Mouse (Mus musculus): ENCODE results near the gene Phf23.

Gene Phf23

DNA sequence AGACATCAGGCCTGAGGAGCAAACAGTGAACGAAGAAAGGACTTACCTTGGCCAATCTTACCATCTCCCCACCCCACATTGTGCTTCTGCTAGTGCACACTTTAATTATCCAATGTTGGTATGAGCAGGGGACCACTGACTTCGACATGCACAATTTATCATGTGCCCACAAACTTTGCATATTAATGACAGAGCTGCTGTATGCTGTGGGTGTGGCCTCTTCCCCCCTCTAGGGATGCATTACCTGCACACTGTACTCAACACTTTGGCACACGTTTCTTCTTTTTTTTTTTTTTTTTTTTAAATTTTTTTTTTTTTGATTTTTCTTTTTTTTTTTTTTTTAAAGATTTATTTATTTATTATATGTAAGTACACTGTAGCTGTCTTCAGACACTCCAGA lies 24.8 kb upstream of the Phf23 start:
- no peak for DNase-seq (ENCODE audit: low read depth, low spot score)

DNA sequence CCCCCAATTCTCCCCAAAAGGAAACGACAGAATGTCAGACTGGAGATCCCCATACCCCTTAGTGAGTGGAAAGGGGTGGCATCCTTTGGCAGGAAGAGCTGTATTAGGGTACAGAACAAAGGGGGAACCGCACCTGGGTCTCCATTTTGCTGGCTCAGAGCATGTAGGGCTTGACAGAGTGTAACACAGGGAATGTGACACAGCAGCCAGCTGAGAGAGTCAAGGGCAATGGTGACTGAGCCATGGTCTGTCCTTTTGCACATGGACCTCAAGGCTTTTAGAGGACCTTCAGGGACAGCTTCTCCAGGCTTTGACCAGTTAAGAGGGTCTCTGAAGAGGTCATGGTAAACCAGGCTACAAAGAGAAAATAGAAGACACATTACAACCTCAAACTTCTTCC lies 20.7 kb upstream of the Phf23 start:
- DNase-seq (ENCODE audit: low read depth, low spot score): no peak

DNA sequence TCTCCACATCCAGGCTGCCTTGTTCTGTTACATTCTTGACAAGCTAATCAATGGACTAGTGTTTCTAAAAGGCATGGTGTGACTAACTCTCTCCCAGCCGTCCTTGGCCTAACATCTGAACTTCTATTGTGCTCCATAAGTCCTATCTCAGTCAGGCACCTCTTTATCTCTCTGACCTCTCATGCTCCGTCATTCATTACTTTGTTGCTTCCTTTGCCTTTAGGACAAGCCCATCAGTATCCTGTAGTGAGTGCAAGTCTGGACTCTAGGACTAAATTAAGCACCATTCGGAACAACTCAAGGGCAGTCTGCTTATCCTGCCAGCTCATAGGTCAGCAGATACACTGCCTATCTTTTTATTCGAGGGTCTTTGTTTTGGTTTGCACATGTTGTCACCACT lies 19.3 kb upstream of the Phf23 start:
- no peak for DNase-seq (ENCODE audit: low read depth, low spot score)

DNA sequence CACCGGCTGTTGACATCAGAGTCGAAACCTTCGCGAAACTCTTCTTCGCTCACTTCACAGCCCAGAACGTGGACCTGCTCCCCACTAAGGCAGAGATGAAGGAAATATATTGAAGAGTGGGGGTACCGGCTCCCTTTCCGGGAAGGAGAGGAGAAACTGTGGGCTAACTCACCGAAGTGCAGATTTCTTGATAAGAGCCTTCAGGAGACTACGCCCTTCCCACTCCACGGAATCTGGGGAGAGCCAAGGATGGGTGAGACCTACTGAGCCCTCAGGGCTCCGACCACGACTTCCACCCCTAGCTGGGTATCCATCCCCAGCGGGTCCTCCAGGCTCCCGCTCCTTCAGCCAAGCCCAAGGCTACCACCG lies 15.8 kb upstream of the Phf23 start:
- DNase-seq (ENCODE audit: low read depth, low spot score): peak; percentile 41

DNA sequence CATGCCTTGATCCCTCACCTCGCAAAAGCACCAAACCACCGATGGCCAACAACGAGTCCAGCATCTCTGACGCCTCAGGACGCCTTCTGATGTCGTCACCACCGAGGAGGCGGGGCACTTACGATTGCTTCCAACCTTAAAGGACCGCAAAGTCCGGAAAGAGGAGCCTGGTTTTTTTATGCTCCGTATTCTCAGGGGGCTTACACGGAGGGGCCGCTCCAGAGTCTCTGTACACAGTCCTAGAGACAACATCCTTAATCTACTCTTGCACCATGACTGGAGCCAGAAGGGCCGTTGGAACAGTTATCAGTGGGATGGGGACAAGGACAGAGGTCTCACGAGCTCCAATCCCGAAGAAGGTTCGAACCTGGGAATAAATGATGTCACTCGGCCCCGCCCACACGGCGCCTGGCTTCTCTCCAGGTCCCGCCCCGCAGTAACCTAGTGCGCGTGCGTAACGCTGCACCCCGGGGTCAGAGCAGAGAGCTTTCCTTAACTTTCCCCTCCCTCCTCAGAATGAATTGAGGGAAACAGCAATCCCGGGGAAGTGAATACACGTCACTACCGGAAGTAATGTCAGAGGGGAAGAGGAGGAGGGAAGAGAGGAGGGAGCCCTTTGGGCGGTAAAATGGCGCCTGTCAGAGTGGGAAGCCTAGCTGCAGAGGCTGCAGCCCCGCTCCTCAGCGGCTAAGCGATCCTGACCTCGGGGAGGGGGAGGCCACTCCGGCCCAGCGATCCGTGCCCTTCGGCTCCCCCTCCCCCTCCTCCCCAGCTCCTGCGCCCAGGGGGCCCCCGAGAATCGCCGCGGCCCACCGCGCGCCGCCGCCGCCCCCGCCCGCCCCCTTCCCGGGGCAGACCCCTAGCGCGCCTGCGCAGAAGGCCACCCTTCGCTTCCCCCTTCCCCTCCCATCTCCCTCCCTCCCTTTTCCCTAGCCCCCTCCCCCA lies 15.1 kb upstream of the Phf23 start:
- peak; percentile 95 for DNase-seq (ENCODE audit: low read depth, low spot score)

DNA sequence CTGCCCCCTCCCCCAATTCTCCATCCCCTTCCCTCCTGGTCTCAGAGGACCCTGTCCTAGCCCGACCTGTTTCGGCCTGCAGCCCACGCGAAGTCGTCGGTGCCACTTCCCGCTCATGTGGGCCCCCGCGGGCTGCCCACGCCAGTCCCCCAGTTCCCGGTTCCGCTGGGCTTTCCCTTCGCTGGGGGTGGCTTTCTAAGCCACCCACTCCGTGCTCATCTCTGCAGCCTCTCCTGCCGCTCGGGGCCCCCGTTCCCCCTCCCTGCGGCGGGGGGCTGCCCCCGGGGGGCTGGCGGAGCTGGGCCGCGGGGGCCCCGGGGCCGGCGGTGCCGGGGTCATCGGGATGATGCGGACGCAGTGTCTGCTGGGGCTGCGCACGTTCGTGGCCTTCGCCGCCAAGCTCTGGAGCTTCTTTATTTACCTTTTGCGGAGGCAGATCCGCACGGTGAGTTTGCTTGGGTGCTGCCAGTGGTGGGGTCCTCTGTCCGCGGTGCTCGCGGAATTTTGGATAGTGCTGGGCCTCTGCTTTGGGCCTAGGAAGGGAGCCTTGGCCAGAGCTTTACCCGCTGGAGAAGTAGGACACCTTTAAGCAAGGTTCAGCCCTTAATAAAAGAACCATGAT lies 14.3 kb upstream of the Phf23 start, which contains the start of gene Ctdnep1:
TSS of gene Ctdnep1 (plus strand) at position 16 of the 622 bp plus-strand sequence.
- DNase-seq (ENCODE audit: low read depth, low spot score): peak; percentile 76

DNA sequence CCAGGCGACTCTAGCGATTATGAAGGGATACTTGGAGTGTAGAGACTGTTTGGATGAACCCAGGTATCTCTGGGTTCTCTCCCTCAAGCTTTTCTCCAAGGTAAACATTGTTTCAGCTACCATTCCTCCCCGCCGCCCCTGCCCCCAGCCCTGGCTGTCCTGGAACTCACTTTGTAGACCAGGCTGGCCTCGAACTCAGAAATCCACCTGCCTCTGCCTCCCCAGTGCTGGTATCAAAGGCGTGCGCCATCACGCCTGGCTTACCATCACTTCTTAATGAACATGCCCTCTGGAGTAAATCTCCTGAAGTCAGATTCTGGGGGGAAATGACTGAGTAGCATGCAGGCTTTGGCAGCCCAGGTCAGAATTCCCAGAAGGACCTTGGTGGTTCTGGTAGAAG lies 13.4 kb upstream of the Phf23 start, which contains the start of gene Elp5:
TSS of gene Elp5 (minus strand) at position 293 of the 400 bp plus-strand sequence.
- DNase-seq (ENCODE audit: low read depth, low spot score): no peak

DNA sequence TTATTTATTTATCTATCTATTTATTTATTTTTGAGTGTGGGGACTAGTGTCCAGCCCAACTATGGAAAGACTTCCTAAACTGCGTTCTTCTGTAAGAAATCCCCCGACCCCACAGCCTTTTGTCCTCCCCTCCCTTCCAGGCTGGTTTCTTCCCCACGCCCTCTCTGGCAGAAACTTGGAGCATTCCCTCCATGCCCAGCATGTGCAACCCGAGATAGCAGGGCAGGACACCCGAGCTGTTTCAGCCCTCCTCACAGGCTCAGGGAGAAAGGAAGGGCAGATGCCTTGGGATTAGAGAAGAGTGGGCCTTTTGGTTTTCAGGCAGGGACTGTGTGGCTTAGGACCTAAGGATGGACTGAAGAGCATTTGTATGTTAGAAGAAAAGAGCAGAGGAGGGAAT lies 12.7 kb upstream of the Phf23 start:
- no peak for DNase-seq (ENCODE audit: low read depth, low spot score)

DNA sequence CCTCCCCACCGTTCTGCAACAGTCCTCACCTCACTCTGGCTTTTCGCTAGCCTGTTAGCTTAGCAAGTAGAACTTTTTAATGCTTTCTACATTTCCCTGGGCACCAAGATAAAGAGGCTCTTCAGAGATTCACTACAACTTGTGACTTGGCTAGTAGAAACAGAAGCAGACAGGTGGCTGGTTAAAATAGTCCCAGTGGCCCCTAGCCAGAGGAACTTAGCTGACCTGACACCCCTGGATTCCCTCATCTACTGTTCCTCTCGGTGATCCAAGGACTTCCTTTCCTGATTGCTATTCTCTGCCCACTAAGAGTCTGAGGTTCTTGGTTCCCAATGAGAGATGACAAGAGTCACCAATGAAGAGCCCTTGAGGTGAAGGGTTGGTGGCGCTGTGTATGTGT lies 12.2 kb upstream of the Phf23 start:
- DNase-seq (ENCODE audit: low read depth, low spot score): no peak

DNA sequence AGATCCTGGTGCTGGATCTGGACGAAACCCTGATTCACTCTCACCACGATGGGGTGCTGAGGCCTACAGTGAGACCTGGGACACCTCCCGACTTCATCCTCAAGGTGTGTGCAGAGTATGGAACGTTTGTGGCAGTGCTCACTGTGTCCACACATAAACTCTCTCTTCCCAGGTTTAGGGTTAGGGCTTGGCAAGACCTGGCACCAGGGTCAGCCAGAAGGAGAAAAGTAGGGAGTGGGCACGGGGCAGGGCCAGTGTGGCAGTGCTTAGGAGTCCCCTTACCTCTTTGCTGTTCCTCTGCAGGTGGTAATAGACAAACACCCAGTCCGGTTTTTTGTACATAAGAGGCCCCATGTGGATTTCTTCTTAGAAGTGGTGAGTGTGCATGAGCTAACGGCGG lies 11.1 kb upstream of the Phf23 start:
- no peak for DNase-seq (ENCODE audit: low read depth, low spot score)

DNA sequence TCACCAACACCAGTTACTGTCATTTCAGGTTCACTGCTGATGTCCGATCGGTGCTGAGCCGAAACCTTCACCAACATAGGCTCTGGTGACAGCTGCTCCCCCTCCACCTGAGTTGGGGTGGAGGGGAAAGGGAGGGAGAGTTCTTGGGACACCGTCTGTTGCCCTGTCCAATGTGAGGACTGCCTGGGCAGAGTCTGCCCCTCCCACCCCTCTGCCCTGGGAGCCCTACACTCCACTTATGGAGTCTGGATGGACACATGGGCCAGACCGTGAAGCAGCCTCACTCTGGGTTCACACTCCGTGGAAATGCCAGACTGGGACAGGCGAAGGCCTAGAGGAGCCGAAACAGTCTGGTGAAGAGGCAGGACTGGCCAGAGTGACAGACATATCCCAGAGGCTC lies 5.6 kb upstream of the Phf23 start:
- DNase-seq (ENCODE audit: low read depth, low spot score): no peak

DNA sequence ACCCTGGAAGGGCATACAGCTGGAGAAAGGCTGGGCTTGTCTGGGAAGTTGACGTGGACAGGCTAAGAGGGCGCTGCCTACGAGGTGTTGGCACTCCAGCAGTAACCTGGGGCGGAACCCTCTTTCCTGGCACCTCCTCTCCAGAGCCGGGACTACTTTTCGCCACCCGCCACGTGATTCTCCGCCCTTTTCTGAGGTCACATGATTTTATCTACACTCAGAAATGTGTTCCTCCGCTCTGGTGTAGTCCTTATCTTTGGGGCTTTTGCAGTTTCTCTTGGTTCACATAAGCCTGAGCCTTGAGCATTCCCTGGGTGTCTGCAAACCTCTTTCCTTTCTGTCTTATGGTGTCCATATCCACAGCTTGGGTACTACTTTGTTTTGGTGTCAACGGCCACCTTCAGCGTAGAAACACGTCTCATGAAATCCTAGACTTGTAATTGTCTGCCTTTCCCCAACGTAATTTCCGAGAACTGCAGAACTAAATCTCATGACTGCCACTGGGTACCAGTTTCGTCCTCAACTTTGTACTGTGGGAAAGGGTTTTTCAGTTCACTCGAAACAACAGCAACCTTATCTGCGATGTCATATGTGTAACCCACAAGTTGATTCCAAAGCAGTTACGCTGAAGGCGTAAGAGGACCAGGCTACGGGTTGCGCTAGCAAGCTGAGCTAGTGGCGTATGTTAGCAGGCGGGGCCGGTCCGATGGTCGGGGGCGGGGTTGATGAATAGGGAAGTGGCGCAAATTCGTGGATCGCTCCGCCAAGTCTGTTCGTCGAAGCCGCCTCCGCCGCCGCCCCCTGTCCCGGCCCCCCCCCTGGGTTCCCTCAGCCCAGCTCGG lies 4.5 kb upstream of the Phf23 start, which contains the start of gene Gabarap:
TSS of gene Gabarap (plus strand) at position 294 of the 842 bp plus-strand sequence.
- DNase-seq (ENCODE audit: low read depth, low spot score): peak; percentile 98

DNA sequence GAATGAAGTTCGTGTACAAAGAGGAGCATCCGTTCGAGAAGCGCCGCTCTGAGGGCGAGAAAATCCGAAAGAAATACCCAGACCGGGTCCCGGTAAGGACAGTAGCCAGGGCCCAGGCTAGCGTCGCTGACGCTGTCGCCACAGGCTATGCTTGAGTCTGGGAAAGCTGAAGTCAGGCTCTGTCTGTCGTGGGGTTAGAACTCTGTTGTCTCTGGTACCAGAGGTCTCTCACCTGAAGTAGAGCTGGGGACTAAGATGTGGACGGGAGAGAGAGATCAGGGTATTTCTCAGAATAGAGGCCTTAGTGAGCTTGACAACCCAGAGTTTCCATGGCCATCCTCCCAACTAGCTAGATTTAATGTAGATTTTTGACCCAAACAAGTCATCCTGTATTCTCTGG lies 3.9 kb upstream of the Phf23 start:
- DNase-seq (ENCODE audit: low read depth, low spot score): no peak

DNA sequence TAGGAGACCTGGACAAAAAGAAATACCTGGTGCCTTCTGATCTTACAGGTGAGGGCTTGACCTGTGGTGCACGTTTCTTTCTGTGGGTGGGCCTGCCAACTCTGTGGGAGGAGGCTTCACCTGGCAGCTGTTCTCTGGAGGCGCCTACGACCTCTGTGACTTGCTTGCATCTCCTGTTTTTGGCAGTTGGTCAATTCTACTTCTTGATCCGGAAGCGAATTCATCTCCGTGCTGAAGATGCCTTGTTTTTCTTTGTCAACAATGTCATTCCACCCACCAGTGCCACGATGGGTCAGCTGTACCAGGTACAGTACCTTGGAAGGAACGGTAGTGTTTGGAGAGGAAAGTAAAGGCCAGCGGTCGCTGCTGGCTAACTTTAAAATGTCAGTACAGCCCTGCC lies 3.2 kb upstream of the Phf23 start:
- no peak for DNase-seq (ENCODE audit: low read depth, low spot score)

DNA sequence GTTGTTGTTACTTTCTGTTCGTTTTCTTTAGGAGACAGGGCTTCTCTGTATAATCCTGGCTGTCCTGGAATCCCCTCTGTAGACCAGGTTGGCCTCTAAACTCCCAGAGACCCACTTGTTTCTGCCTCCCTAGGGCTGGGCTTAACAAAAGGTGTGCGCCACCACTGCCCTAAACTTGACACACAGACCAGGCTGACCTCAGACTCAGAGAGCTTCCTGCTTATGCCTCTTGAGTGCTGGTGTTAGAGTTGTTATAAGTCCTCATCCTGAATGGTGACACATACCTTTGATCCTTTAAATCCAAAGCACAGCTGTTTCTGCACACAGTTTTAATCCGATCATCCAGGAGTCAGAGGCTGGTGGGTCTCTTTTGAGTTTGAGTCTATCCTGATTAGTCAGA lies 2.6 kb upstream of the Phf23 start:
- DNase-seq (ENCODE audit: low read depth, low spot score): no peak

DNA sequence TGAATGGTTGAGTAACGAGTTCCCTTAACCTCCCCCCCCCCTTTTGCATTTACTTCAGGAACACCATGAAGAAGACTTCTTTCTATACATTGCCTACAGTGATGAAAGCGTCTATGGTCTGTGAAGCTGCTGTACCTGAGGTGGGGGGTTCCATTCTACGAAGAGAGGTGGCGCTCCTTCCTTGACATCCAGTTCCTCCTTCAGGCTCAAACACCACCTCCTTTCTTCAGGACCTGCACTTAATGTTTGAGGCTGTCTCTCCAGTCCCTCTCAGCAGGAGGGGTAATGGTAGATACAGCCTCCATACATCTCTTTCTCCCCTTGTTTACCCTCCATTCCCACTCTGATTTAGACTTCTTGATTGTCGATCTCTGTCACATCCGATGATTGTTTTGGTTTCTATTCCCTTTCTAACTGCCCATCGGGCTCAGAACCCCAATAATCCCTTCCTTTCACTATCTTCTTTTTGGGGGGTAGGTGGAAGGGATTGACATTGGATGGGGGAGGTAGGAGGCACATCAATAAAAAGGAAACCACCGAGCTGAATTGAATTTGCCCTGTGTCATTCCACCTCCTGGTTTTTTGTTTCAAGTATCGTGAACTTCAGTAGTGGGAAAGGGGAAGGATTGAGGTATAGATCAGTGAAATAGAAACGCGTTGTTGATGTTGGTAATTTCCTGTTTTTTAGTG lies 1.0 kb upstream of the Phf23 start:
- DNase-seq (ENCODE audit: low read depth, low spot score): no peak

DNA sequence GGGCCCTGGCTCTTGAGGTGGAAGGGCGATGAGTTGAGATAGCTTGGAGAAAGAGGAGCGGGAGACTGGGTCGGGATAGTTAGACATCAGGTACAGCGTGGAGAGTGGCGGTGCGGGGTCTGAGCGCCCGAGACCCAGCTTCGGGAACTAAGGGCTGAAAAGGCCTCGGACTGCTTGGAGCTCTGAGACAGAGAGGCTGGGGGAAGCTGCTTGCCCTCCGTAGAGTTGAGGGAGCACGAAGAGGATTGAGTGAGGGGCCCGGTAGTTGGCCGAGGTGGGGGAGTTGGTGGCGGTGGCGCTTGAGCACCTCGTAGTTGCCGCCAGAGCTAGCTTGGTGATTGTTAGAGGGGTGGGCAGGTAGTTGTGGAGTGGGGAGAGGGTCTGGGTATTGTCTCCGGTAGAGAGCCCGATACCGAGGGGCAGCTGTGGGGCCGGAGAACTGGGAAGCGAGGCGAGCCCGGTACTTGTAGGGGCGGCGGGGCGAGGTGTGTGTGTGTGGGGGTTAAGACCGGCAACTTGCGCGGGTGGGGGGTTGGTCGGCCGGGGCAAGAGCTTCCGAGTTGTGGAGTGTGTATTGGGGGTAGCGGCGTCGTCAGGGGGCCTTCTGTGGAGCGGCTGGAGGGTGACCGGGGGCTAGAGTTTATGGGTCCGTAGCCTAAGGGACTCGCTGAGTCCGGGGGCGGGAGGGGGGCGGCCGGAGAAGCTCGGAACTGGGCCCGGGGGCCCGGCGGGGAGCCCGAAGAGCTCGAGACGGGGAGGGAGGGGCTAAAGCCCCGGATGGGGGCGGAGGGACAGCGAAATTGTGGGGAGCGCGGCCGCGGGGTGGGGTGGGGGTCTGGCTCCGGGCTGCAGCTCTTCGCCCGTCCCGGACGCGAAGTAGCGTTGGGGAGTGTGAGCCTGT lies 834 bp downstream of the Phf23 start:
- DNase-seq (ENCODE audit: low read depth, low spot score): peak; percentile 80

DNA sequence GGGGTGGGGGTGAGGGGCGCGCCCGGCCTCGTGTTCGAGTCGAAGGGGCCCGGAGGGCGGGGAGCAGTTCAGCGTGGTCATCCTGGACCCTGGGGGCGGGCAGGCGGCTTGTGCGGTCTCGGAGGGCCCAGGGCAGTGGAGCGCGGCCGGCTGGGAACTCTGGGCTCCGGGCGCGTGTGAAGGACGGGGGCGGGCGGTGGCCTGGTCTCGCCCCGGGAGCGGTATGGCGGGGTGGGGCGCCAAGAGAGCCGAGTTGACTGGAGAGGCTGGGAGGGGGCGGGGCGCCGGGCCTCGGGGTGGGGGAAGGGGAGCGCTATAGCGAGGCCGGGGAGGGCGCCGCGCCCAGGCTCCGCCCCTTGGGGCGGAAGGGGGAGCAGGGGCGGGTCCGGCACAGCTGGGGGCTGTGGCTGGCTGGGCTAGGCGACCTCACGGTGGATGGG lies 1.5 kb downstream of the Phf23 start:
- DNase-seq (ENCODE audit: low read depth, low spot score): peak; percentile 88

DNA sequence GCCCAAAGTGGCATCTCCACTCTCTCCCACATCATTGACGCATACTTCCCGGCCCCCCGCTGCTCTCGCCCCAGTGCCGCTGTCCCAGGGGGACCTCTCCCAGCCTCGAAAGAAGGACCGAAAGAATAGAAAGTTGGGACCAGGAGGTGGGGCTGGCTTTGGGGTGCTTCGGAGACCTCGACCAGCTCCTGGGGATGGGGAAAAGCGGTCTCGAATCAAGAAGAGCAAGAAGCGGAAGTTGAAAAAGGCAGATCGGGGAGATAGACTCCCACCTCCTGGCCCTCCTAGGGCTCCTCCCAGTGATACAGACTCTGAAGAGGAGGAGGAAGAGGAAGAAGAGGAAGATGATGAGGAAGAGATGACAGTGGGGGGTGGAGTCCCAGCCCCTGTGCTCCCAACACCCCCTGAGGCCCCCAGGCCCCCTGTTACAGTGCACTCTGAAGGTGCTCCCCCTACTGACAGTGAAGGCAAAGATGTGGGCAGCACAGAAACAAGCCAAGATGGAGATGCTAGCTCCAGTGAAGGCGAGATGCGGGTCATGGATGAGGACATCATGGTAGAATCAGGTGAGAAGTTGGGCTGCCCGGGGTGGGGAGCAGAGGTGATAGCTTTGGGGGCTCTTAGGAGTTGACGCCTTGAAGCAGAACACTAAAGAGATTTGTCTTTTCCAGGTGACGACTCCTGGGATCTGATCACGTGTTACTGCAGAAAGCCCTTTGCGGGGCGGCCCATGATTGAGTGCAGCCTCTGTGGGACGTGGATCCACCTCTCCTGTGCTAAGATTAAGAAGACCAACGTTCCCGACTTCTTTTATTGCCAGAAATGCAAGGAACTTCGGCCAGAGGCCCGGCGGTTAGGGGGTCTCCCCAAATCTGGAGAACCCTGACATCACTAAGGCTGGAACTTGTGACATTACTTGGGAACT lies 3.3 kb downstream of the Phf23 start:
- DNase-seq (ENCODE audit: low read depth, low spot score): no peak
